Mouse (Mus musculus): ENCODE data around the gene Btbd19. TPM values are rescaled to one million over a fixed set of nuclear protein-coding genes. Genes with fewer than 3 reads are reported as not detected.

The Btbd19 gene
- polyA plus RNA-seq, 1 experiment from 2014 or later: 2.8 TPM

Small RNA genes lying within 50 kb of the gene (microRNA-seq; reads per million reads assigned to microRNA genes)
- not detected for gene Gm22398 (ENCODE audit: borderline number of aligned reads)

Other genes starting within 250 kb of the Btbd19 start
- 3.0 and 3.3 TPM in 2 replicates for gene Zswim5, start 248.3 kb downstream of the Btbd19 start, polyA plus RNA-seq (2014; fragmentation: Nextera tagmentation; extraction: Ambion mirVana)
- gene Urod, start 131.3 kb downstream of the Btbd19 start, polyA plus RNA-seq (2014; fragmentation: Nextera tagmentation; extraction: Ambion mirVana): 109 and 115 TPM in 2 replicates
- 6.1 and 7.3 TPM in 2 replicates for gene Hectd3, start 130.4 kb downstream of the Btbd19 start, polyA plus RNA-seq (2014; fragmentation: Nextera tagmentation; extraction: Ambion mirVana)
- gene Eif2b3, start 106.3 kb downstream of the Btbd19 start, polyA plus RNA-seq (2014; fragmentation: Nextera tagmentation; extraction: Ambion mirVana): 52.0 and 56.3 TPM in 2 replicates
- 2.7 and 5.6 TPM in 2 replicates for gene Ptch2, start 29.6 kb downstream of the Btbd19 start, polyA plus RNA-seq (2014; fragmentation: Nextera tagmentation; extraction: Ambion mirVana)
- not detected in 2 replicates for gene Tctex1d4, start 1.1 kb upstream of the Btbd19 start, polyA plus RNA-seq (2014; fragmentation: Nextera tagmentation; extraction: Ambion mirVana)
- gene Plk3, start 8.2 kb upstream of the Btbd19 start, polyA plus RNA-seq (2014; fragmentation: Nextera tagmentation; extraction: Ambion mirVana): 4.9 and 7.2 TPM in 2 replicates
- 963 and 976 TPM in 2 replicates for gene Rps8, start 30.5 kb upstream of the Btbd19 start, polyA plus RNA-seq (2014; fragmentation: Nextera tagmentation; extraction: Ambion mirVana)
- 111 and 137 TPM in 2 replicates for gene Kif2c, start 56.9 kb upstream of the Btbd19 start, polyA plus RNA-seq (2014; fragmentation: Nextera tagmentation; extraction: Ambion mirVana)
- gene Tmem53, start 126.2 kb upstream of the Btbd19 start, polyA plus RNA-seq (2014; fragmentation: Nextera tagmentation; extraction: Ambion mirVana): 9.3 and 10.6 TPM in 2 replicates
- 0.17 TPM in 1 of 2 replicates, not detected in the other for gene Armh1, start 126.4 kb upstream of the Btbd19 start, polyA plus RNA-seq (2014; fragmentation: Nextera tagmentation; extraction: Ambion mirVana)

Measured in embryonic facial prominence, embryonic 11.5 days (tissue).